Mouse (Mus musculus): Measurements from ENCODE around the gene Il21.
A peak's percentile ranks its signal among the peaks of the same experiment; 100 is the strongest.

The Il21 gene

DNA sequence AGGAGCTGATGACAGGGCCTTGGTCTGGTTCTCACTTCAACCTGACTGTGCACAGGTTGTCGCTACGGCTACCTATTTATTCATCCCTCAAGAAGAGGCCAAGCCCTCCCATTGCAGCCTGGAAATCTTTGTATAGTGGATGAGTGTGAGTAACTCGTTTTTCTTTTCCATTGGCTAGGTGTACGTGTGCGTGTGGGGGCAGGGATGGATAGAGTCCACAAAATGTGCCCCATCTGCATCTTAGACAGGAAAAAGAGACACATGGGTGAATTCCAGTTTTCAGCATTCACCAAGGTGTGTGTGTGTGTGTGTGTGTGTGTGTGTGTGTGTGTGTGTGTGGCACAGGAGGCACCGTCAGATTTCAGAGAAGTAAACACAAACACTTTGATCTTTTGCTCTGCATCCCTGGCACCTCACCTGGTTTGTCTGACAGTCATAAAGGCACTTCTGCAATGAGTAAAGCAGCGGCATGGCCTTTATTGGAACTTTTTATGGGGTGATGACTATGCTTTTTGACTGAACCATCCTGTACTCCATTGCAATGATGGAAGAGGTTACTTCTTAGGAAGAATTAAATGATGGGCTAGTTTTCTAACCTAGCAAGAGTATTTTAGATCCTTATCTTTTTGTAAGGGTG lies at the start of gene Il21:
Gene Il21 (minus strand): TSS at position 51 of the 637 bp plus-strand sequence.
- DNase-seq, result no peak

DNA sequence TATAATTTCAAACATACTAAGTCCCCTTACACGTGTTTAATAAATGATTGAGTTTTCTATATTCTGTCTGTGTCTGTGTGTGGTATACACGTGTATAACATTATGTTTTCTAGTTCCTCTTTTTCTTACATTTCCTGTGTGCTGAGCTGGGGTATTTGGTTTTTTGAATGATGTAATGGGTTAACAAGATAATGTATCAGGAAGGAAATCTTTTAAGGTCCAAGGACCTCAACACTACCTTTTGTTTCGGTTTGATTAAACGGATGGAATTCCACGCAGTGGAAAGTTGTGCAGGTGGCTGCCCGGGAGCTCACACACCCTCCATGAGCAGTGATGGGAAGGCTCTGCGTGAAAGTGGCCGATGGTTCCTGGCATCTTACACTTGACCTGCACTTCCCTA lies 48.4 kb upstream of the Il21 start:
- no peak for DNase-seq

DNA sequence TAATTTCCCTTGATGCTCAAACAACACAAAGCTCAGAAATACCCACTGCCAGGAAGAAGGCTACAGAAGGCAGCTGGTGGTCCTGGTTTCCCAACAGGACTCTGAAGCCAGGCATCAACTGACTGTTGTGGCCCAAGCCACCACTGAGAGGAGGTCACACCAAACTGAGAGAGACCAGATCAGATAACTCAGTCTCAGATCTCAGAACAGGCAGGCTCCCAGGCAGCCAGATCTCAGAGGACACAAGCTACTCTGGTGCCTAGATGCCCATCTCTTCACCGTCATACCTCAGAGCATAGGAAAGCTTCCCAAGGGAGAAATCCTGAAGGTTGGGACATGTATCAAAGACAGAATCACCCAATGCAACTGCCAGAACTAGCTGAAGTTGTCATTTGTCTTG lies 47.8 kb upstream of the Il21 start:
- DNase-seq, result no peak

DNA sequence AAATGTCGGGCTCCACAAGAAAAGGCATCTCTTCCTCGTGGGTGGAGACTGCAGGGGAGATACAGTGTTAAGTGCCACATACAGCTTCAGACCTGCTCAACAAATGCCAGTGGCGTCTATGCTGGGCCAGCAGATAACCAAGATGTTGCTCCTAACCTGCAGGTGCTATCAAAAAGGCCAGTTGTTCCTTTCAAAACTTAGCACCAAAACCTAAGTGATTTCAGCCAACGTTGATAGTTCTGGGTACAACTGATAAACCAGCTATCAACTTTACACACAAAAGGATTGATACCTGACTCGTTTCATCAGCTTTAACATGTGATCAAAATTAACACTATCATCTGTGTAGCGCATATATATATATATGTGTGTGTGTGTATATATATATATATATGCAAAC lies 42.2 kb upstream of the Il21 start:
- DNase-seq, result no peak

DNA sequence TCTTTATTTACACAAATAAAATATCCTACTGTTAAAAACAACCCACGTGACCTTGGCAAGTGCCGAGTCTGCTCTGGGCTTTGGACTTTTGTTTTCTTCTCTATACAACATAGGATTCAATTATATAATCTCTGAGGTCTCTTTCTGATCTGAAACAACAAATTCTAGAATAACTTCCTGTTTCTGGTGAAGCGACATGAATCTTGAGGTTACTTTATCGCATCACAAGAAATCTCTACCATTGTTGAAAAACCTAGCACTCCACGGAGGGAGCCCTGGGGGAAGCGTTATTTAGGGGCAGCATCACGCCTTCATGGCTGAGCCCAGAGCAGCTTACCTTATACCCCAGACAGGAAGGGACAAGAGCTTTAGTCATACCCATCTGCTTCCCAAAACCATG lies 40.7 kb upstream of the Il21 start:
- DNase-seq, result no peak

DNA sequence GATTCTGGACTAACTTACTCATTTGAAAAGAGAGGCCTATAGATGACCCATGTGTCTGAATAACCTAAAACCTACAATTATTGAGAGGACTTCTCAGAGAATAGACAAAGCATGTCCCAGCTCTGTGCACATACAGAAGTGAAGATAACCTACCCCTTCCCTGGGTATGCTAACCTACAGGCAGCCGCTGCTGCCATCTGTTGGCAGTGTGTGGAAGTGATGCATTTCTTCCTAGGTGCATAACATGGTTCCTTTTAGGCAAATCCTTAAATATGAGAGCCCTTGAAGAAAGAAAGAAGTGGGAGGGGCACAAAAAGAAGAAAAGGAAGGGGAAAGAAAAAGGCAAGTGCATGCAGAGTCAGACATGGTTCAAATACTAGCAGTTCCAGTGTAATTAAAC lies 38.8 kb upstream of the Il21 start:
- peak; percentile 25 to 28 for DNase-seq

DNA sequence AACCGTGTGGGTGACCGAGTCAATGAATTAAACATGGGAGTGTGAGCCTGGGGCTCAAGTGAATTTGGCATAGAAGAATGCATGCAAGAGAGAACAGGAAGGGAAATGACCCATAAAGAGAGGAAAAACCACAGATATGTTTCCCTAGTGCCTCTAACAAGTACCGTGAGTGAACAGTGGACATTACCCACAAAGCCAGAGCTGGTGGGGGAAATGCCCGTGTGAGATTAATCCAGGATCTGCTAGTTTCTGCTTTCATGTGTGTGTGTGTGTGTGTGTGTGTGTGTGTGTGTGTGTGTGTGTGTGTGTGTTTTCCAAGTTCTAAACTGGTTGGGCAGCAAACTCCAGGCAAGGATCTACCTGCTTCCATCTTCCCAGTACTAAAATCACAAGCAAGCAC lies 37.5 kb upstream of the Il21 start:
- DNase-seq, result no peak

DNA sequence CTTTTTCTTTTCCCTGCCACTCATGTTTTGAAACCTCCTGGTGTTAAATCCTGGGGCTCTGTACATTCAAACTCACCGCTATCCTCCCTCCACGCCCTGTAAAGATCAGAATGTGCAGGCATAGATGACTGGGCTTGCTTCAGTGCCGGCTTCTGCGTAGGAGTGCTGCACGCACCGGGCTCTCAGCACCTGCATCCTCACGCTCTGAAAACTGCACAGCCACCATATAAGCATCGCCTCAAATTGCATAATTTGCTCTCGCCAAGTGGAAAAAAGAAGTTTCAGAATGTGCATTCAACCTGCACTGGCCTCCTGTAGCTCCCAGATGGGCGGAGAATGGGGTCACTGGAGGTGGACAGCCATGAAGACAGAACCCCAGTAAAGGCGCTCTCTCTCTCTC lies 35.9 kb upstream of the Il21 start:
- no peak for DNase-seq

DNA sequence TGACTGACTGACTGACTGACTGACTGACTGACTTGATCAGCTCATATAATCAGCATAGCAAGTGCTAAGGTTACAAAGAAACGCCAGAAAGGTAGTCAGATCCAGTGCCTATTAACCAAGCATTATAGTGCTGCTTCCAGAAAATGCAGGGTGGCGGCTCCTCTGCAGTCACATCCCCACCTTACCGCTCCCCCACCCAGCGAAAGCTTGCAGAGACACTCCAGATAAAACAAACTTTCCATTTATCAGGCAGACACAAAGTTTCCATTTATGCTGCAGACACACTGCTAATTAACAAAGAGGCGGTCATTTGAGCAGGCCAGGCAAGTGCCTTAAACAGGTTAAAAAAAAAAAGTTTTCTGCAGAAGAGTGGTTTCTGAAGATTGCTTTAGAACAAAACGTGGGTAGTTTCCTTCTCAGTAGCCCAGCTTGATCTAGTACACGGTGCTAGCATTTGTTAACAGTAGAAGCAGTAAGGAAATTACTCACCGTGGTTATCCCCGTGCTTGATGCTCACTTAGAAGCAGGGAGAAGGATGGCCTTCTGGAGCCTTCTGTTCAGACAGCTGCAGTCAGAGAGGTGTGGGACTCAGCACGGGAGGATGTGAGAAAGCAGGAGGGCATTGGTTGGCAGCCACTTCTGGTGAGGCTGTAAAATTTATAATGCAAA lies 27.0 kb upstream of the Il21 start:
- DNase-seq, result no peak

DNA sequence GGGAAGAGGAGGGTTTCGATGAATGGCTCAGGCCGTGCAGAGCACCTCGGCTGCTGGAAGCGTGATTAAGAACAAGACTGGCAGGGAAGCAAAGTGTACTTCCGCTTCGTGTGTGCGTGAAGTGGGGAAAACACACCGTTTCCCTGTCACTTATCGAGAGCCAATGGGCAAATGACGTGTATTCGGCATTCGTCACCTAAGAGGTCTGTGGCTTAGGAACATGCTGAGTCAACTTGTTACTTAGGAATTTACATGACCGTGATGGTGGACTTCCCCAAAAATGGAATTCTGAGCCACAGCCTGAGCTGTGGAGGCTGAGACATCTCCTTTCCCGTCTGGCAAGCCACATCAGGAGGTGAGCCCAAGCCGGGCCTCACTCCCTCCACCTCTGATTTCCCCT lies 25.3 kb upstream of the Il21 start:
- DNase-seq, result no peak

DNA sequence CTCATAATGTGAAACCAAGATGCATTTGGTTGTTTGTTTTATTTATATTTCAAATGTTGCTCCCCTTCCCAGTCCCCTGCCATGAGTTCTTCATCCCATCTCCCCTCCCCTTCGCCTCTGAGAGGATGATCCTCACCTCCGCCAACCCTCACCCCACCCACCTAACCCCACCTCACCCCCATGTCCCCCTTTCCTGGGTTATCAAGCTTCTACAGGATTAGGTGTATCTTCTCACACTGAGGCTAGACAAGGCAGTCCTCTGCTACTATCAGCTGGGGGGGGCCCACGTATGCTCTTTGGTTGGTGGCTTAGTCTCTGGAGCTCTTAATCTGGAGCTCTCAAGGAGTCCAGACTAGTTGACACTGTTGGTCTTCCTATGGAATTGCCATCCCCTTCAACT lies 18.5 kb upstream of the Il21 start:
- no peak for DNase-seq

DNA sequence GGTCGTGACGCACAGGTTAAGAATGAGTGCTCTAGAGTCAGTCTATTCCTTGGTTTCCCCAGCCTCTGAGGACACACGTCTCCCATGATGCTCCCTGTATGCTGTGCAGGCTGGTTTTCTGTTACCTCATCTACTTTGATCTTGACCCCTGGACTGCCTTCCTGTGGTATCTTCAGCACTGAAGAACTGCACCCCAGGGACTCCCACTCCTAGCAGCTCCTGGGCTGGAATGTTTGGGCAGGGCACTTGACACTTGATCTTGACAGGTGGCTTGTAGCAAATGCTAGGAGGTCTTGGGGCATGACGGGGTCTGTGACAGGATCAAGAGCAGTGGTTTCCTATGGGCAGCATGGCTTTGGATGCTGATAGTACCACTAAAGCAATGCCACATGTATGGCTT lies 2.6 kb upstream of the Il21 start:
- DNase-seq, result no peak

DNA sequence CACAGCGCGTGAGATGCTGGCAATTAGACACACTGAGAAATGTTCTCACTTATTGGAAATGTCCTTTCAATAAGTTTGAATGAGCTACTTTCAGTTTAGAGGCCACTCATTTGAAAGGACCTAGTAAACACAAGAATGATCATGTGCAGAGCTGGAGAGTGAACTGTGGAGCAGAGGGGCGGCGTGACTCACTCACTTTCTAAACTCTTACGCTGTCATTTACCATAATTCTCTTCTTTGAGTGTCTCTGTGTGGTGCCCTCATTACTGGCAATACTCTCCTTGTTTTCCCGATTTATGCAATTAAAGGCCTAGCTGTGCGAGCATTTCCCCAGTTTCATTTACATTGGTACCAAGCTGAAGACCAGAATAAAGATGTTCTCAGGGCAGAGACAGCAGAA lies 1.3 kb downstream of the Il21 start:
- no peak for DNase-seq

DNA sequence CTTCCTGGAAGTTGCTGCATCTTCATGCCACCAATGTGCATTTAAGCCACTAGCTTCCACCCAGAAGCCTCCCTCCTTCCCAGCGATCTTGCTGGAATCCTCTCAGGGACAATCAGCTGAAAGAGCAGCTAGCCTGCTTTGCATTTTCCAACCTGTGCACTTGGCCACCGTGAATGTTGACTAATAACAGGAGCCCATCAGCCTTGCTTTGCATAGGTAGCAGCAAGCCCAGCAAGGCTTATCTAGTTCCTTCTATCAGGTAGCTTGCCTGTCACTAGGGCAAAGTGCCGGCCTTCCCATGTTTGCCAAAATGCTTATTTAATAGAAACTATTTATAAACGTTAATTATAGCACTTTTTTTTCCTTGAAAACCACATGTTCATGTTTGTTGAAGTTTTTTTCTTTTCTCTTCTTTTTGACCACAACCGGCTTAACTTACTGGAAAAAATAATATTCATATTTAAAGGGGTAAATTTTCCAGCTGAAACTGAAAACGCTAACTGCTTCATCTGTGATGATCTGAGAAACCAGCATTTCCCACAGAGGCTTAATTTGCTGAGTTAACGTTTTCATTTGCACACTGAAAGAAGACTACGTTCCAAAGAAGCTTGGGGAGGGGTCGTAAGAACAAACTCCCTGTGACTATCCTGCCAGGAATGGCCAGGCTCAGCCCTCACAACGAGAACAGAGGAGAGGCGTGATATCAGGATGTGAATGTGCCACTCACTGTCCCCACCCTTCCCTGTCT lies 3.2 kb downstream of the Il21 start:
- no peak for DNase-seq

DNA sequence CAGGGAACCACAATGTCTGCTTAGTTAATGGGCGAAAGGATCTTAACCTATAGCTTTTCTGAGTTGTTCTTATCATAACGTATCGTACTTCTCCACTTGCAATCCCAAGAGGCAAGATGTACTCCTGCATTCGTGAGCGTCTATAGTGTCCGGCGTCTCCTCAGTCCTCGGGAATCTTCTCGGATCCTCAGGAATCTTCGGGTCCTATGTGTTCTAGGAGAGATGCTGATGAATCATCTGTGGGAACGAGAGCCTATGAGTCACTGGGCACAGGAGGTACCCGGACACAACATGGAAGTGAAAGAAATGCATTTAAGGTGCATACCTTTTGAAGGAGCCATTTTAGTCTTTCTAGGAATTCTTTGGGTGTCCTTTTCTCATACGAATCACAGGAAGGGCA lies 7.3 kb downstream of the Il21 start:
- DNase-seq, result no peak

DNA sequence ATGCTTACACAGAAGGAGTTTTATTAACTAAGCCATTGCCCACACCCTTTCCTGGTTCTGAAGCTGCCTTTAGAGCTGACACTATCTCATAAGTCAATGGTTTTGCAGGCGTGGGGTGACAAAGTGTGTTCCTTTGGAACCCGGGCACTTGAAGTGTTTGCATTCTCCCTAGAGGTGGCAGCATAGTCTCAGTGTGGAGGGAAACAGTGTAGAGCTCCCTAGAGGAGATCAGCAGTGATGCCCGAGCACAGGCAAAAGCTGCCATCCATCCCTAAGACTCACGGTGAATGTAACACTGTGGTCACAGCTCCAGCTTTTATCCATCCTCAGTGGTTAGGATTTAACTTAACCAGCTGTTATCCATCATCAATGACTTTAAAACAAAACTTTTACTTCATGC lies 13.4 kb downstream of the Il21 start:
- DNase-seq, result peak in 1 of 2 experiments; percentile 5

DNA sequence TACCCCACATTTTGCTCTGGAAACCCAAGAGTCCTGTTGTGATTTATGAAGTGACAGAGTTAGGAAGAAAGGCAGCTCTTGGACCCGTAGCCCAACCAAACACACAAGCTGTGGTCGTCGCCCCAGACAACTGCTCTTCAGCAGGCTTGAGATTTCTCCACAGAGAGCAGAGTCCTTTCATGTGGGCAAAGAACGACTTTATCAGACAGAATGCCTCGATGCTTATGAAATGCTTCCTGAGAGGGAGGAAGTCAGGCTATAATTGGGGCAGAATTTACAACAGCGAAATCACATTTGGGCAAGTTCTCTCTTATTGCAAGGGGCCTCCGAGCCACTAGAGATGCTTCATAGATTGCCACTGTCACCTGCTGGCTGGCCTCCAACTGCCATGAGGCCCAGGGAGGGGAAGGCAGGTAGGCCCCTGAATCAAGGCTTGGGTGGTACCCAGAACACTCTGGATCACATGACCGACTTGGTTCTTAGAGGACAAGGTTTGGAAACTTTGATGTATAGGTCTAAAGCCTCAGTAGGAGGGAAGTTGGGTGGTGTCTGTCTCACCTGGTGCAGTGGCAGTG lies 27.1 kb downstream of the Il21 start:
- no peak for DNase-seq

DNA sequence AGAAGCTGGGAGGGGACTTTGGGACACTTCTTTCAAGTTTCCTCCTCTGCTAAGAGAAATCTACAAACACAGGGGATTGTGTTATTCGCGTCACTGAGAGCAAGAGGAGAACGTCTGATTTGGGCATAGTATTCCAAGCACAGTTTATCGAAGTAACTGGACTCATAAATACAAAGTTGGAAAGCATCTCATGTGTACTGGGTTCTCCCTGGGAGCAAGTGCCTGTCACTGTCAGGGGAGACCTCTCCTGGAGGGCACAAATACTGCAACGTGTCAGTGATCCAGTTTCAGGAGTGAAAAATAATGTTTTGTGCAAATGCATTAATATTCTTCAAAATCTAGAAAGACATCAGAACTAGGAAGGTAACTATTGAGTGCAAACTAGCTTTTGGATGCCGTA lies 27.9 kb downstream of the Il21 start:
- peak in 1 of 2 experiments; percentile 31 for DNase-seq

DNA sequence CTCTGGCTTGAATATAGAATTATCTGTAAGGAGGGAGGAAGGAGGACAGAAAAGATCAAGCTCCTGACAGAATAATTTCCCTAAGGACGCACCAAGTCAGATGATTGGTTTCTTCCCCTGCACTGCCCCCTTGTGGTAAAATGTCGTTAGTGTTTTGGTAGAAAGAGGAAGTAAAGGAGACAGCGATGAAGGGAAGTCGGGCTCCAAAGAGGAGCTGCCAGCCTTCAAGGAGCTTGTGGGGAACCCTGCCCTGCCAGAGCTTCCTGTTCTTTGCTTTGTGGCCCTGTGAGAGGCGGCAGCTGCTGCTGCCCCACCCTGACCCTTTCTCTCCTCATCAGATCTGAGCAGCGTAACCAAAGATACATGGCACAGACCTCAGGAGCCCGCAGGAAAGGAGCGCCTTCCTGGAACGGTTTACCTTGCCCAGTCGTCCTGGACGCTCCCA lies 28.4 kb downstream of the Il21 start:
- DNase-seq, result peak; percentile 73 to 83

DNA sequence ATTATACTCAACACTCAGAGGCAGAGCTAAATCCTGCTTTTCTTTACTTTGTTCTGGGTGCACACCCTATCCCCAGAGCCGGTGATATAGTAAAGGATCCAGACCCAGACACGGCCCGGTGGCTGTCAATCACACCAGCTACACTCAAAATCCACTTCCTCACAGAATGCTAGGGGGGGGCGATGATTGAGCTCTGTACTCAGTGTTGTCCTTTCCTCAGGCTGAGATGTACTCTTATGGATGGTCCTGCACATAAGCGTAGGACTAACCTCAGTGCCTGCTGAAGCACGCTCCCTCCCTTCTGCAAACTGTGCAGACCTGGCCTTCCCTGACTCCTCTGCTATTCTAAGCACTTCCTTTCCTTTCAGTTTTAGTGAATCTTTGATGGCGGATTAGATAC lies 29.6 kb downstream of the Il21 start:
- DNase-seq, result no peak

DNA sequence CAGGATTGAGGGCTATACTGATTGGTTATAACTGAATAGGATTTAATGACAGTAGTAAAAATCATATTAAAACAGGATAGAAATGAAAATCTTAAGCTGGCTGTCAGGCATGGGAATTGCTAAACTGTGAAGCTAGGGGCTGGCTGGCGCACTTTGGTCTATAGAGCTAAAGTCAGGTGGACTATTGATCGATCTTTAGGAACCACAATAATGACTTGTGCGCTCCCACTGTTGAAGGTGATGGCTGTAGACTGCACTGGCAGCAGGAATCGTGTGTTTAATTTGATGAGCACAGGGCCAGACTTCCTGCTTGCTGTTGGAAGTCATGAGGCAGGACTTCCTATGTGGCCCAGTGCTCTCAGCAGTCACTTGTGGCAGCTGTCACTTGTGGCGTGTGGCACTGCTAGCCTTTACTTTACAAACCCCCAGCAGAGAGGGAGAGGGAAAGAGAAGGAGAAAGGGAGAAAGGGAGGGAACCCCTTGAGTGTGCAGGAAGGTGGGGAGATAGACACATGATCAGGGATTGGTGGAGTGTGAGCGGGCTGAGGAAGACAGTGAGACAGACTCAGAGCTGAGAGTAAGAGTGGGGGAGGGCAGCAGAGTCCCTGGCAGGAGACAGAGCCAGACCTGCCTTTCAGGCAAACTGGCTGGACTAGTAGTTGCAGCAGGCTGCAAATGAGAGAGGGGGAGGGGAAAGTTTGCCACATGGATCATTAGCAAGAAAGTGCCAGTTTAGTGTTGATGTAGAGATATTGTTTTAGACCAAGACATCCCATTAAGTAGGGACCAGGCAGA lies 31.1 kb downstream of the Il21 start:
- DNase-seq, result no peak

DNA sequence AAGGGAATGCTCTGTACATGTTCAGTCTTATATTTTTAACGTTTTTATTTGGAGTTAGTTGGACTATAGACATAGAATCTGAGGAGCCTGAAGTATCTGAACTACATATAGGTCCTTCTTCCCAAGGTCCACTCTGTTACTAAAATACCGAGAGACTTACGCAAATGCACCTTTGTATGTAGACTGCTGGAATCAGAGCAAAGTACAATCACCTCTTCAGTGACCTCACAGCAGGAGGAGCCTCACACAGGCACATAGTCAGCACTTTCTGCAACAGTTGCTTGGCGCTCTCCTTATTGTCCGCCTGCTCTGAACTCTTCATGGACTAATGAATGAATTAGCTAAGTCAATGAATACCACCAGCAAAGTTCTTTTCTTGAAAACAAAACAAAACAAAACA lies 34.1 kb downstream of the Il21 start:
- no peak for DNase-seq

DNA sequence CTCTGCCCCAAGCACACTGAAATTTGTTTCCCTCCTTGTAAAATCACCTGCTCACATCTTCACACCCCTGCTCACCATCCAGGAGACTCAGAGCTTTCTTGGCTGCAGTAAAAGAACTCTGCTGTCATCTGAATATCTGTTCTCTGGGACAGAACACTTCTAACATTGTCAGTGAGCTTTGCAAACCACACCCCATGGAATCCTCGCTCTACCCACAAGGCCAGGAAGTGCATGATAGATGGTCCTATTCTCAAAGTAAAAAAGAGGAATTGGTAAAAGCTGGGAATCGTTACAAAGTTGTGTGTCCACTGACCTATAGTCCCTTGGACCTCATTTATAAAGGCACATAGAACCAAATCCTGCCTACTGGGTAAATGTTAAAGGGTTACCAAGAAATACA lies 40.5 kb downstream of the Il21 start:
- no peak for DNase-seq

All from lung, adult 18-20 months (tissue).